Mouse (Mus musculus) C2C12 (cell line): ENCODE results near the gene Dph2. TPM values are rescaled to one million over a fixed set of nuclear protein-coding genes. Genes with fewer than 3 reads are reported as not detected.

Experiments used
- H3K27me3 ChIP-seq: one replicate; pipeline ENCODE4 v1.6.1; 2011; ENCODE audit not compliant: control insufficient read depth, insufficient read depth, insufficient read length
- H3K36me3 ChIP-seq: one replicate; pipeline ENCODE4 v1.6.1; 2011; ENCODE audit not compliant: control insufficient read depth, insufficient read depth
- H3K4me3 ChIP-seq: one replicate; pipeline ENCODE4 v1.5.1; 2011; ENCODE audit warnings: mild to moderate bottlenecking, control low read depth; ENCODE audit not compliant: poor library complexity, insufficient read depth, severe bottlenecking
- H3K79me2 ChIP-seq: one replicate; pipeline ENCODE4 v1.6.1; 2011; ENCODE audit not compliant: control insufficient read depth, insufficient read depth
- H3K79me3 ChIP-seq: one replicate; pipeline ENCODE4 v1.6.1; 2011; ENCODE audit warnings: low read depth, control low read depth
- H3ac ChIP-seq: one replicate; pipeline ENCODE3; 2011; ENCODE audit warnings: low read depth; ENCODE audit not compliant: control insufficient read depth, insufficient read length
- CEBPB ChIP-seq: IDR thresholded peaks from one replicate; pipeline ENCODE4 v1.6.1; 2011; ENCODE audit warnings: low read depth, mild to moderate bottlenecking, control low read depth, moderate library complexity
- CTCF ChIP-seq: IDR thresholded peaks from one replicate; pipeline ENCODE4 v1.5.1; 2011; ENCODE audit not compliant: control insufficient read depth, insufficient read depth, insufficient read length
- FOSL1 ChIP-seq: IDR thresholded peaks from one replicate; pipeline ENCODE4 v1.8.0; 2011; ENCODE audit warnings: mild to moderate bottlenecking, low read length; ENCODE audit not compliant: poor library complexity, insufficient read depth, severe bottlenecking
- MAX ChIP-seq: IDR thresholded peaks from one replicate; pipeline ENCODE4 v1.6.1; 2011; ENCODE audit warnings: mild to moderate bottlenecking, control low read depth
- MYOD1 ChIP-seq: IDR thresholded peaks from one replicate; pipeline ENCODE4 v1.6.1; 2011; ENCODE audit warnings: low read depth; ENCODE audit not compliant: control insufficient read depth, insufficient read length
- MYOG ChIP-seq: IDR thresholded peaks from one replicate; pipeline ENCODE4 v1.6.1; 2011; ENCODE audit not compliant: control insufficient read depth, insufficient read length; ENCODE audit errors: extremely low read depth
- USF1 ChIP-seq: IDR thresholded peaks from one replicate; pipeline ENCODE4 v1.6.1; 2011; ENCODE audit warnings: low read depth, mild to moderate bottlenecking, control low read depth, moderate library complexity
- polyA plus RNA-seq: library from polyadenylated mRNA; unstranded; fragments of >200 nt; fragmentation: generic; extraction: Trizol; gene quantifications from one replicate; pipeline ENCODE4 v1.2.1, GENCODE M21; 2012; ENCODE audit warnings: missing spikeins

Dph2 gene
- polyA plus RNA-seq, 1 experiment = 16.4 TPM

- Histone ChIP-seq H3ac (peak within 1 kb of the TSS; percentile 73), H3K27me3 (no peaks in the 10 kb centered on the region), H3K79me3 (peaks cover 39% of the 10 kb centered on the region), H3K36me3 (peaks cover 20% of the 10 kb centered on the region), H3K79me2 (peaks cover 49% of the 10 kb centered on the region), H3K4me3 (peak within 1 kb of the TSS; percentile 83)
- TF ChIP-seq USF1 = peak; percentile 79
- no peak for TF ChIP-seq FOSL1
- TF ChIP-seq MAX = peak; percentile 98
- TF ChIP-seq CEBPB = no peak
These were observed 23.0 kb upstream of the Dph2 start, which contains the start of gene Ipo13 for GRCm38 (mm10) chr4:117914591-117915442. Gene Ipo13, minus strand, starts transcription at chr4:117914999.

GRCm38 (mm10) chr4:117914031-117914430, 22.2 kb upstream of the Dph2 start:
- Histone ChIP-seq H3ac (peak overlapping the region; percentile 63), H3K27me3 (no peaks in the 10 kb centered on the region), H3K36me3 (peaks cover 24% of the 10 kb centered on the region)

GRCm38 (mm10) chr4:117913421-117913820, 21.6 kb upstream of the Dph2 start:
- Histone ChIP-seq H3K4me3 (peak overlapping the region; percentile 83), H3K79me2 (peaks cover 63% of the 10 kb centered on the region), H3ac (no peak overlapping the region), H3K79me3 (peaks cover 51% of the 10 kb centered on the region), H3K27me3 (no peaks in the 10 kb centered on the region), H3K36me3 (peaks cover 29% of the 10 kb centered on the region)
- no peak for TF ChIP-seq USF1
- no peak for TF ChIP-seq FOSL1
- TF ChIP-seq MAX = no peak
- TF ChIP-seq CEBPB = no peak
- no peak for TF ChIP-seq MYOD1
- no peak for TF ChIP-seq CTCF
- TF ChIP-seq MYOG = no peak

More at GRCm38 (mm10) chr4:117914031-117914430, 22.2 kb upstream of the Dph2 start:
- TF ChIP-seq CEBPB (no peak), MYOG (no peak), CTCF (no peak), USF1 (no peak), MAX (no peak), FOSL1 (no peak), MYOD1 (no peak)
- Histone ChIP-seq H3K79me2 (peaks cover 57% of the 10 kb centered on the region), H3K79me3 (peaks cover 46% of the 10 kb centered on the region), H3K4me3 (peak overlapping the region; percentile 83)

GRCm38 (mm10) chr4:117912685-117913273, 20.9 kb upstream of the Dph2 start:
- Histone ChIP-seq H3K4me3 (no peak overlapping the region), H3ac (no peak overlapping the region), H3K79me3 (peaks cover 55% of the 10 kb centered on the region), H3K79me2 (peaks cover 70% of the 10 kb centered on the region), H3K27me3 (no peaks in the 10 kb centered on the region), H3K36me3 (peaks cover 33% of the 10 kb centered on the region)
- TF ChIP-seq CEBPB (no peak), USF1 (no peak), MYOD1 (no peak), FOSL1 (no peak), MAX (no peak), CTCF (no peak), MYOG (no peak)

GRCm38 (mm10) chr4:117912131-117912561, 20.3 kb upstream of the Dph2 start:
- Histone ChIP-seq H3ac (no peak overlapping the region), H3K27me3 (no peaks in the 10 kb centered on the region), H3K36me3 (peaks cover 33% of the 10 kb centered on the region), H3K79me3 (peaks cover 58% of the 10 kb centered on the region), H3K79me2 (peaks cover 75% of the 10 kb centered on the region), H3K4me3 (no peak overlapping the region)
- TF ChIP-seq CEBPB = no peak
- no peak for TF ChIP-seq MYOD1
- TF ChIP-seq CTCF = no peak
- TF ChIP-seq MAX = no peak
- TF ChIP-seq FOSL1 = no peak
- no peak for TF ChIP-seq MYOG
- TF ChIP-seq USF1 = no peak
